Mouse (Mus musculus) heart, embryonic 14.5 days (tissue): Measurements from ENCODE around the gene Dtnb. TPM values are rescaled to one million over a fixed set of nuclear protein-coding genes. Genes with fewer than 3 reads are reported as not detected.
A peak's percentile ranks its signal among the peaks of the same experiment; 100 is the strongest.

Source experiments
- ATAC-seq: fragments of 200-750 bp; cut with Nextera tagmentation; 2 replicates; pipeline ENCODE4 v1.8.0; 2017; ENCODE audit warnings: low read depth, moderate TSS enrichment; ENCODE audit not compliant: insufficient number of reproducible peaks, insufficient read depth, low FRiP score
- H3K27ac ChIP-seq, 2 experiments: fragments of 200-500 bp in 1 of 2; fragments of 300-500 bp in 1 of 2; sonication (generic) in 1 of 2; replicated peaks in 1 of 2; 2 replicates each; pipeline ENCODE4 v1.5.1; 2012 to 2014; ENCODE audit warnings: low read depth in 2 of 2, low read length in 2 of 2, control low read depth in 1 of 2, mild to moderate bottlenecking in 1 of 2, mixed read lengths in 1 of 2; ENCODE audit not compliant: control insufficient read depth in 1 of 2, insufficient read depth in 1 of 2
- H3K27me3 ChIP-seq: fragments of 300-500 bp; sonication (generic); 2 replicates; pipeline ENCODE4 v1.6.1; 2014; ENCODE audit warnings: mild to moderate bottlenecking, low read length, control low read depth; ENCODE audit not compliant: control insufficient read depth, insufficient read depth
- H3K36me3 ChIP-seq: fragments of 300-500 bp; sonication (generic); 2 replicates; pipeline ENCODE4 v1.6.1; 2014; ENCODE audit warnings: mild to moderate bottlenecking, control low read depth, low read length, mixed read lengths; ENCODE audit not compliant: control insufficient read depth, insufficient read depth
- H3K4me1 ChIP-seq, 2 experiments: fragments of 200-500 bp in 1 of 2; fragments of 300-500 bp in 1 of 2; sonication (generic) in 1 of 2; 2 replicates each; pipeline ENCODE4 v1.6.1; 2012 to 2014; ENCODE audit warnings: low read length in 2 of 2, control low read depth in 1 of 2, mixed read lengths in 1 of 2; ENCODE audit not compliant: control insufficient read depth in 2 of 2, insufficient read depth in 2 of 2
- H3K4me2 ChIP-seq: fragments of 300-500 bp; sonication (generic); 2 replicates; pipeline ENCODE4 v1.6.1; 2014; ENCODE audit warnings: mild to moderate bottlenecking, low read length
- H3K4me3 ChIP-seq, 2 experiments: fragments of 200-500 bp in 1 of 2; fragments of 300-500 bp in 1 of 2; sonication (generic) in 1 of 2; 2 replicates each; pipeline ENCODE4 v1.5.1; 2012 to 2014; ENCODE audit warnings: low read length in 2 of 2, mild to moderate bottlenecking in 2 of 2, control low read depth in 1 of 2, low read depth in 1 of 2, moderate library complexity in 1 of 2; ENCODE audit not compliant: control insufficient read depth in 1 of 2, insufficient read depth in 1 of 2
- H3K9ac ChIP-seq: fragments of 300-500 bp; sonication (generic); 2 replicates; pipeline ENCODE4 v1.6.1; 2014; ENCODE audit warnings: mild to moderate bottlenecking, low read length
- H3K9me3 ChIP-seq: fragments of 300-500 bp; sonication (generic); 2 replicates; pipeline ENCODE4 v1.6.1; 2016; ENCODE audit warnings: low read length, control low read depth; ENCODE audit not compliant: control insufficient read depth
- WGBS: fragments of 180-500 bp; shearing (Covaris S2); extraction: QIAGEN DNeasy Blood & Tissue Kit; methylation state at CpG from one replicate; pipeline ENCODE4 v1.1.7; 2014; 5-methylcytosine and 5-hydroxymethylcytosine counted together
- polyA plus RNA-seq: library from polyadenylated mRNA; unstranded; fragments of >200 nt; fragmentation: Nextera tagmentation; extraction: Ambion mirVana; gene quantifications from 2 replicates; pipeline ENCODE4 v1.2.1, GENCODE M21; 2014

Gene Dtnb
- polyA plus RNA-seq, 1 experiment from 2014 or later = 19.6 TPM

DNA sequence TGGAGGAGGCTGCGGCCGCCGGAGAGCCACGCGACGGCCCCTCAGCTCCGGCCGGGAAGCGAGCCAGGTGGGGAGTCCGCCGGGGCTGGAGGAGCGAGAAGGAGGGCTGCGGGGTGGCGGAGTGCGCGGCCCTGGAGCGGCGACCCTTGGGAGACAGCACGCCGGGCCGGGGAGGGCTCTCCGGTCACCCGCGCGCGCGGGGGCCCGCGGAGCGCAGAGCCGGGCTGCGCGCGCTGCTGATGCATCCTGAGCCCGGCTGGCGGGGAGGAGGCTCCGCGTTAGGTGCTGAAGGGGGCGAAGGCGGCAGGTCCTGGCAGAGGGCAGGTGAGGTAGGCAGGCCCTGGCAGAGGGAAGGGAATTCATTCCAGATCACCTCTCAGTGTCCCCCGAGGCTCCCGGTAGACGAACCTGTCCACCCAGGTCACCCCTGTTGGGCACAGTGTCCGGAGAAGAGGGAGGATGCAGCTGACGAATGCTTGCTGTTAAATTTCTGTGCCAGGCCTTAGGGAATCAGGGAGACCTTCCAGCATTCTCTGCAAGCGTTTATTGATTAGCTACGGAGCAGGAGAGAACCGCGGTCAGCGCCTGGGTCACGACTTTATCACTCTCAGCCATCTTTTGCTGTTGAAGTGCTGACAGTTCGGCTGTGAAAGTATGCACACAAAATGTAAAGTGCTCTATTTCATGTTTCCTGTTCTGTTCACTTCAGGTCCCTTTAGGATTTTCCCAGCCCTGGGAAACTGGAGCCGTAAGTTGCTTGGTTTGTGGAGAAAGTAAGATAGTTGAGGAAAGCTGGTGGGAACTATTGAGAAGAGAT is 608 bp downstream of the Dtnb start:
- Histone ChIP-seq H3K27ac (peak overlapping the region; percentile 63 to 87; a peak in 3 of 4 replicates), H3K4me2 (peak overlapping the region; percentile 90), H3K4me1 (peaks cover 5 to 24% of the 10 kb centered on the region in 2 experiments), H3K4me3 (peak overlapping the region; percentile 83 to 93), H3K27me3 (no peaks in the 10 kb centered on the region), H3K36me3 (no peaks in the 10 kb centered on the region), H3K9me3 (no peaks in the 10 kb centered on the region), H3K9ac (peak overlapping the region; percentile 88)
- WGBS = 2% methylated on average over 53 of the region's 53 CpGs
- ATAC-seq = peak; percentile 67

- Histone ChIP-seq H3K9ac (peak overlapping the region; percentile 88), H3K27ac (no peak overlapping the region), H3K4me2 (peak overlapping the region; percentile 90), H3K4me3 (peak overlapping the region in 1 of 2 experiments; percentile 83; a peak in 3 of 4 replicates), H3K36me3 (no peaks in the 10 kb centered on the region), H3K27me3 (no peaks in the 10 kb centered on the region), H3K9me3 (no peaks in the 10 kb centered on the region), H3K4me1 (peaks cover 5 to 23% of the 10 kb centered on the region in 2 experiments)
- ATAC-seq = no peak
- WGBS = 37% methylated on average over 6 of the region's 6 CpGs
These were observed 1.2 kb downstream of the Dtnb start for GRCm38 (mm10) chr12:3573410-3573809.

GRCm38 (mm10) chr12:3574670-3575069 is 2.5 kb downstream of the Dtnb start:
- H3K4me1 ChIP-seq = peaks cover 2 to 19% of the 10 kb centered on the region in 2 experiments; a peak in 3 of 4 replicates
- H3K27ac ChIP-seq = no peak overlapping the region
- H3K9me3 ChIP-seq = no peaks in the 10 kb centered on the region
- no peak overlapping the region for H3K9ac ChIP-seq
- no peak overlapping the region for H3K4me2 ChIP-seq
- ATAC-seq = no peak
- H3K36me3 ChIP-seq = no peaks in the 10 kb centered on the region
- no peaks in the 10 kb centered on the region for H3K27me3 ChIP-seq
- no peak overlapping the region for H3K4me3 ChIP-seq
- 92% methylated on average over 4 of the region's 4 CpGs for WGBS

DNA sequence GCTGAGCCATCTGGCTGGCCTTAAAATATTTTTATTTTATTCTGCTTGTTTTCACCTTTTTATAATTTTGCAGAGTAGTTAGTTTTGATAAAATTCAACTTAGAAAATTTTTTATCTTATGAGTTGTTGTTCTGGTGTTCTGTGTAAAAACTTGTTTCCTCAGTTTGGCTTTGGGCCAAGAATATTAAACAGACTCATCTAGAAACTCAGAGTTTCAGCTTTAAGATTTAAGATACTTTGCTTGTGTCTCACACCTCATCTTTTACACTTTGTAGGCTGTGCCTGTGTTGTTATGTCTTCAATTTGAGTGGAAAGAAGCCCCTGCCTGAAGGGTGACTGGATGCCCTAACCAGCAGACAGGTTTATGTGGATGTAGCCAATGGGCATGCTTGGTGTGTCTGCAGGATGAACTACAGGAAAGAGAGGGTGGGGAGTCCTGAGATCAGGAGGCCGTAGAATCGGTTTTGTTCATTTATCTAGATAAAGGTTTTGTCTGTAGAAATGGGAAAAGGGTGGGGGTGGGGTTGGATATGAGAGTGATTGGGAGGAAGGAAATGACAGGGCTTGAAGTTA is 7.9 kb downstream of the Dtnb start:
- Histone ChIP-seq H3K4me2 (no peak overlapping the region), H3K9ac (no peak overlapping the region), H3K4me1 (no peaks in the 10 kb centered on the region; a peak in 1 of 4 replicates), H3K4me3 (no peak overlapping the region), H3K36me3 (no peaks in the 10 kb centered on the region), H3K27ac (no peak overlapping the region), H3K27me3 (no peaks in the 10 kb centered on the region), H3K9me3 (no peaks in the 10 kb centered on the region)
- no peak for ATAC-seq
- 66% methylated on average over 2 of the region's 2 CpGs for WGBS

DNA sequence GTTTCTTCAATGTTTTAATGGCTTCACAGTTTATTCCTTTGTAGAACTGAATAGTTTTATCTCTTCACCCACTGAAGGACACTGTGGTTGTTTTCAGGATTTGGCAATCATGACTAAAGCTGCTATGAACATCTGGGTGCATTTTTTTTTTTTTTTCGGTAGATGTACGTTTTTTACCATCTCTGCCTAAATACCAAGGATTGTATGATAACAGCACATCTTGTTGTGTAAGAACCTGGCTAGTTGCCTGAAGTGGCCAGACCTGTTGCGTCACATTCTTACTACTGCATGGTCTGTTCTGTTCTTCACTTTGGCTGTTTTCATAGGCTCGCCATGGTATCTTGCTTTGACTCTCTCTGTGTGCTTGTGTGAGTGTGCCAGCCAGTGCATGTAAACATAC is 10.4 kb downstream of the Dtnb start:
- Histone ChIP-seq H3K9me3 (no peaks in the 10 kb centered on the region), H3K27me3 (no peaks in the 10 kb centered on the region), H3K27ac (no peak overlapping the region), H3K36me3 (no peaks in the 10 kb centered on the region), H3K9ac (no peak overlapping the region), H3K4me1 (peaks cover 0 to 3% of the 10 kb centered on the region in 2 experiments; a peak in 1 of 4 replicates), H3K4me3 (no peak overlapping the region), H3K4me2 (no peak overlapping the region)
- no peak for ATAC-seq
- 87% methylated on average over 4 of the region's 4 CpGs for WGBS

DNA sequence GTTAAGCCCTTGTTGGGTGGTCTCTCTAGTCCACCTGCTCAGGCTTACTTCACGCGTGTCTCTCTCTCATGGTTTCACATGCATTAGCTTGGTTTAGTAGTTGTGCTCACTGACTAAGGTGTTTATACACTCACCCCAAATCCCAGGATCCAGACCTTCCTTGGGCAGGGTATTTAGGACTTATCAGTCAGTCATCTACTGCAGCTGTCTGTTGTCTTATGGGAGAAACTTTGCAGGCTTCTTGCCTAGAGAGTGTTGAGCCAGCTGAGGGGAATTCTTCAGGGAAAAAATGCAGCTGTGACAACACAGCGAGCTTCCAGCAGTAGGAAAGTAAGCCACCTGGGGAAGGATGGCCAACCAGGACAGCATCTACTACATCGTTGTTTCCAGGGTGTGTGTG is 13.3 kb downstream of the Dtnb start:
- H3K9me3 ChIP-seq = no peaks in the 10 kb centered on the region
- H3K36me3 ChIP-seq = 0 out of 2 replicates have a peak, but pooled peaks cover 4% of the 10 kb centered on the region
- H3K4me3 ChIP-seq = no peak overlapping the region
- WGBS = 57% methylated on average over 4 of the region's 4 CpGs
- no peak for ATAC-seq
- 0 out of 4 replicates have a peak, but pooled peaks cover 0 to 3% of the 10 kb centered on the region in 2 experiments for H3K4me1 ChIP-seq
- H3K4me2 ChIP-seq = no peak overlapping the region
- no peaks in the 10 kb centered on the region for H3K27me3 ChIP-seq
- no peak overlapping the region for H3K27ac ChIP-seq
- no peak overlapping the region for H3K9ac ChIP-seq

- 72% methylated on average over 1 of the region's 1 CpGs for WGBS
- Histone ChIP-seq H3K27ac (no peak overlapping the region), H3K4me1 (0 out of 4 replicates have a peak, but pooled peaks cover 0 to 3% of the 10 kb centered on the region in 2 experiments), H3K4me3 (no peak overlapping the region), H3K27me3 (no peaks in the 10 kb centered on the region), H3K4me2 (no peak overlapping the region), H3K9me3 (no peaks in the 10 kb centered on the region), H3K9ac (no peak overlapping the region), H3K36me3 (0 out of 2 replicates have a peak, but pooled peaks cover 4% of the 10 kb centered on the region)
- no peak for ATAC-seq
These were observed 14.8 kb downstream of the Dtnb start for GRCm38 (mm10) chr12:3587010-3587409.
